In the genomic region with DNA sequence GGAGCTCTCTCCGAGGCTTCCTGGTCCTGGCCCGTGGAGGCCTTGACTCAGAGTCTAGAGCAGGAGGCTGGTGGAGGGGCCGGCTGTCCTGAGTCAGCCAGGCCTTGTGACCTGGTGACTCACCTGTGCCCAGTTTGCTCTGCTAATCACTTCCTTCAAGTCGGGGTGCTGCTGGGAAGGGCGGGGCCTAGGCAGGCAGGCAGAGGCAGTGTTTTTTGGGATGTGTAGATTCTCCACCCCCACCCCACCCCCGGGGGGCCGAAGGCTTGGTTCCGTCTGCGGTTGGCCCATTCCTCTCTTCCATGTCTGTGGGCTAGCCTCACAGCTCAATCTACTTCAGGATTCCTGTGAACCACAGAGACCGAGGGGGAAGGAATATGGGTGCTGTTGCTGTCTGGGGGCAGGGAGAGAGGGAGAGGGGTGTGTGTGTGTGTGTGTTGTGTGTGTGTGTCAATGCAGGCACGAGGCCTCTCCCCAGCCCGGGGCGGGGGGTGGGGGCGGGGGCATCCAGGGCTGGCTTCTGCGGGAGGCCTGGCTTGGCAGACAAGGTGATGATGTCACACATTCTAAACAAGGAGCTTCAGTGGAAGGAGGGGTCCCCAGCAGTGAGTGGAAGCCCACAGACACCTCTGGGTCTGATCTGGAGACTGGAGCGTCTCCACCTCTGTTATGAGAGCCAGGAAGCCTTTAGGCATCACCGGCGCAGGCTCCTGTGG, we compare ENCODE assay signal across 11 mouse cellular contexts. TPM values are rescaled to one million over a fixed set of nuclear protein-coding genes. Genes with fewer than 3 reads are reported as not detected.
DNase-seq lines count a peak whose midpoint lies in the region; ATAC-seq lines count a peak whose summit lies in the region.
"Had no signal": no experiment of that assay in that cellular context is flagged by ENCODE, and none has a peak within 500 bp of the region (broad histone marks: within the 10 kb centered on the region; RNA-seq: fewer than 3 reads in every experiment).

No protein-coding gene starts in this region.

- 39% methylated on average over 18 of the region's 18 CpGs for WGBS in forebrain, embryonic 14.5 days
- 40% methylated on average over 18 of the region's 18 CpGs for WGBS in forebrain, embryonic 15.5 days
- WGBS in limb, embryonic 11.5 days = 33% methylated on average over 18 of the region's 18 CpGs

- no peaks in the 10 kb centered on the region for H3K36me3 ChIP-seq in forebrain, embryonic 14.5 days (ENCODE audit: control insufficient read depth, insufficient read depth, low read length)
- H3K36me3 ChIP-seq in forebrain, embryonic 15.5 days = no peaks in the 10 kb centered on the region
- H3K36me3 ChIP-seq in limb, embryonic 11.5 days (ENCODE audit: control insufficient read depth, insufficient read depth, low read length) = no peaks in the 10 kb centered on the region

- no peak for ATAC-seq in forebrain, embryonic 14.5 days
- ATAC-seq in forebrain, embryonic 15.5 days (replicated peaks) = no peak
- ATAC-seq in limb, embryonic 11.5 days (ENCODE audit: insufficient number of reproducible peaks, low FRiP score, low TSS enrichment, low read depth) = no peak

- H3K9ac ChIP-seq in forebrain, embryonic 14.5 days (ENCODE audit: low read length) = no peak overlapping the region
- no peak overlapping the region for H3K9ac ChIP-seq in forebrain, embryonic 15.5 days (replicated peaks)
- H3K9ac ChIP-seq in limb, embryonic 11.5 days (ENCODE audit: low read length) = peak overlapping the region; percentile 32

- peaks cover 3% of the 10 kb centered on the region; the same call in 1 of the 2 replicates for H3K4me1 ChIP-seq in forebrain, embryonic 14.5 days (ENCODE audit: control insufficient read depth, insufficient read depth, low read length)
- peaks cover 17% of the 10 kb centered on the region for H3K4me1 ChIP-seq in forebrain, embryonic 15.5 days
- peaks cover 45% of the 10 kb centered on the region for H3K4me1 ChIP-seq in limb, embryonic 11.5 days (ENCODE audit: control insufficient read depth, insufficient read depth, low read length)

- no peaks in the 10 kb centered on the region for H3K9me3 ChIP-seq in forebrain, embryonic 14.5 days (replicated peaks; ENCODE audit: control insufficient read depth, low read length)
- no peaks in the 10 kb centered on the region for H3K9me3 ChIP-seq in forebrain, embryonic 15.5 days
- no peaks in the 10 kb centered on the region for H3K9me3 ChIP-seq in limb, embryonic 11.5 days (ENCODE audit: control insufficient read depth, low read length)

- no peak overlapping the region for H3K4me3 ChIP-seq in forebrain, embryonic 14.5 days (ENCODE audit: low read depth, low read length)
- no peak overlapping the region for H3K4me3 ChIP-seq in forebrain, embryonic 15.5 days
- H3K4me3 ChIP-seq in limb, embryonic 11.5 days (ENCODE audit: low read depth, low read length) = no peak overlapping the region

- peak; percentile 10 for DNase-seq in forebrain, embryonic 14.5 days (ENCODE audit: low spot score)
- peak; percentile 66 to 73 for DNase-seq in urinary bladder, adult 18-20 months (ENCODE audit: low spot score in 2 of 2)
- no peak for DNase-seq in urinary bladder, postnatal 4 days (ENCODE audit: low spot score in 2 of 2)
- no peak for DNase-seq in limb, embryonic 11.5 days (ENCODE audit: low spot score)
- no peak for DNase-seq in cerebellum, postnatal 10 days
- DNase-seq in layer of hippocampus, adult 9-11 months = no peak
- DNase-seq in gastrocnemius, postnatal 10 days = no peak
- DNase-seq: cerebellum, adult 2 months; gastrocnemius, postnatal 14 days; thymus, postnatal 14 days had no signal

- H3K27ac ChIP-seq in forebrain, embryonic 14.5 days (ENCODE audit: low read depth, low read length) = no peak overlapping the region
- no peak overlapping the region for H3K27ac ChIP-seq in forebrain, embryonic 15.5 days (replicated peaks)
- no peak overlapping the region for H3K27ac ChIP-seq in limb, embryonic 11.5 days (replicated peaks; ENCODE audit: low read depth, low read length)

- H3K4me2 ChIP-seq in forebrain, embryonic 14.5 days (ENCODE audit: low read length) = no peak overlapping the region
- no peak overlapping the region for H3K4me2 ChIP-seq in forebrain, embryonic 15.5 days (replicated peaks)
- H3K4me2 ChIP-seq in limb, embryonic 11.5 days (ENCODE audit: low read depth, severe bottlenecking) = 0 out of 2 replicates have a peak overlapping the region, but pooled peaks have one; percentile 4

- H3K27me3 ChIP-seq in forebrain, embryonic 14.5 days (replicated peaks; ENCODE audit: control insufficient read depth, insufficient read depth, low read length) = no peaks in the 10 kb centered on the region
- no peaks in the 10 kb centered on the region for H3K27me3 ChIP-seq in forebrain, embryonic 15.5 days
- H3K27me3 ChIP-seq in limb, embryonic 11.5 days (ENCODE audit: control insufficient read depth, insufficient read depth, low read length) = no peaks in the 10 kb centered on the region

RNA-seq across cellular contexts. Expression of gene Bak1, which starts 9.7 kb away (rescaled TPM):
- 4.8 and 7.6 TPM in 2 replicates for polyA plus RNA-seq in forebrain, embryonic 14.5 days (2014; fragmentation: Nextera tagmentation; extraction: Ambion mirVana)
- polyA plus RNA-seq in forebrain, embryonic 15.5 days (2015; fragmentation: Nextera tagmentation; extraction: Ambion mirVana) = 2.3 and 2.7 TPM in 2 replicates
- 10.9 and 15.6 TPM in 2 replicates for polyA plus RNA-seq in limb, embryonic 11.5 days (2014; fragmentation: Nextera tagmentation; extraction: Ambion mirVana)
- 10 to 100 TPM; 26.5 to 30.5 TPM for total RNA-seq in gastrocnemius, postnatal 10 days (2021)

RNA-seq across cellular contexts. Expression of gene Itpr3, which starts 18.6 kb away (rescaled TPM):
- 0.61 and 0.79 TPM in 2 replicates for polyA plus RNA-seq in forebrain, embryonic 14.5 days (2014; fragmentation: Nextera tagmentation; extraction: Ambion mirVana)
- polyA plus RNA-seq in forebrain, embryonic 15.5 days (2015; fragmentation: Nextera tagmentation; extraction: Ambion mirVana) = 0.43 and 0.46 TPM in 2 replicates
- 2.5 and 3.0 TPM in 2 replicates for polyA plus RNA-seq in limb, embryonic 11.5 days (2014; fragmentation: Nextera tagmentation; extraction: Ambion mirVana)
- 1 to 10 TPM; 6.3 to 7.2 TPM for total RNA-seq in gastrocnemius, postnatal 10 days (2021)

Comparison
In these comparisons a context has a peak if more than half of its experiments do, and no peak if none do; other contexts are left out.
1. DNase-seq: peak in forebrain, embryonic 14.5 days (single experiment) and urinary bladder, adult 18-20 months (2 of 2); none in urinary bladder, postnatal 4 days (0 of 2), limb, embryonic 11.5 days (single experiment), cerebellum, postnatal 10 days (0 of 2), layer of hippocampus, adult 9-11 months (single experiment) and gastrocnemius, postnatal 10 days (single experiment).